Mouse (Mus musculus) kidney, adult 2 months (tissue): ENCODE measurements around the gene Daw1.

Experiments used
- CTCF ChIP-seq: fragments of 200-500 bp; conservative IDR thresholded peaks from 2 replicates; pipeline ENCODE4 v1.5.1; 2011; ENCODE audit warnings: low read depth, mild to moderate bottlenecking, control low read depth, low read length, moderate library complexity, mixed read lengths; ENCODE audit not compliant: insufficient read depth, insufficient read length
- POLR2A ChIP-seq: fragments of 200-500 bp; IDR thresholded peaks from one replicate; pipeline ENCODE4 v1.6.1; 2011; ENCODE audit warnings: low read depth, low read length, control low read depth

- no peak for TF ChIP-seq CTCF
- TF ChIP-seq POLR2A: no peak
These were observed 68.4 kb downstream of the Daw1 start for GRCm38 (mm10) chr1:83227946-83228345.
